Mouse (Mus musculus) heart, postnatal 0 days (tissue): ENCODE data around the gene Psma6.
"Not testable (repeated sequence)": the region's sequence is repeated elsewhere in the genome, so short reads cannot be mapped to it uniquely, and the experiment has no call there.

Source experiments
- CTCF ChIP-seq: IDR thresholded peaks from 2 replicates; pipeline ENCODE4 v1.5.1; 2016; ENCODE audit warnings: antibody characterized with exemption, control low read depth, low read depth
- EP300 ChIP-seq: IDR thresholded peaks from 2 replicates; pipeline ENCODE4 v1.6.1; 2016; ENCODE audit warnings: antibody characterized with exemption, low read depth

- not testable (repeated sequence) for TF ChIP-seq CTCF, EP300
Observed at GRCm38 (mm10) chr12:55395601-55396000, 11.6 kb downstream of the Psma6 start.
